Mouse (Mus musculus): ENCODE data around the gene Adap1.

- TF ChIP-seq CTCF (IDR thresholded peaks at IDR 0.05; ENCODE audit: control insufficient read depth, insufficient read depth, insufficient replicate concordance, low read depth, low read length) = no peak
- no peak for TF ChIP-seq POLR2A (IDR thresholded peaks at IDR 0.05; ENCODE audit: control insufficient read depth, low read depth, low read length)
Observed at GRCm38 (mm10) chr5:139261403-139261802, 64.0 kb downstream of the Adap1 start.
